Mouse (Mus musculus): Measurements from ENCODE around the gene Gps2. TPM values are rescaled to one million over a fixed set of nuclear protein-coding genes. Genes with fewer than 3 reads are reported as not detected.
"Not testable (repeated sequence)": the region's sequence is repeated elsewhere in the genome, so short reads cannot be mapped to it uniquely, and the experiment has no call there.

Gene Gps2
- polyA plus RNA-seq, 1 experiment from 2014 or later, result 99.1 TPM

- Histone ChIP-seq H3K9ac (peak overlapping the region; percentile 90), H3K36me3 (replicated peaks) (peaks cover 89% of the 10 kb centered on the region), H3K4me1 (peaks cover 32% of the 10 kb centered on the region), H3K4me3 (replicated peaks) (peak overlapping the region; percentile 89), H3K9me3 (no peaks in the 10 kb centered on the region), H3K27me3 (no peaks in the 10 kb centered on the region), H3K27ac (peak overlapping the region; percentile 90), H3K4me2 (peak overlapping the region; percentile 100)
- WGBS, result 81% methylated on average over 15 of the region's 15 CpGs
- peak; percentile 21 for ATAC-seq (ENCODE audit: low FRiP score)
Observed at GRCm38 (mm10) chr11:69912716-69913530, 765 bp upstream of the Gps2 start.

- ATAC-seq (ENCODE audit: low FRiP score), result no peak
- Histone ChIP-seq H3K4me1 (peaks cover 41% of the 10 kb centered on the region), H3K9ac (peak overlapping the region; percentile 90), H3K27me3 (no peaks in the 10 kb centered on the region), H3K4me2 (peak overlapping the region; percentile 100), H3K27ac (peak overlapping the region; percentile 90), H3K4me3 (replicated peaks) (peak overlapping the region; percentile 89), H3K36me3 (replicated peaks) (peaks cover 89% of the 10 kb centered on the region), H3K9me3 (no peaks in the 10 kb centered on the region)
- 2% methylated on average over 17 of the region's 17 CpGs for WGBS
Observed at GRCm38 (mm10) chr11:69914372-69914764, 680 bp downstream of the Gps2 start.

- Histone ChIP-seq H3K4me1 (peaks cover 46% of the 10 kb centered on the region), H3K9ac (peak overlapping the region; percentile 90), H3K9me3 (no peaks in the 10 kb centered on the region), H3K27ac (no peak overlapping the region), H3K4me2 (peak overlapping the region; percentile 100), H3K27me3 (no peaks in the 10 kb centered on the region), H3K36me3 (replicated peaks) (peaks cover 83% of the 10 kb centered on the region), H3K4me3 (replicated peaks) (peak overlapping the region; percentile 89)
- WGBS, result 42% methylated on average over 9 of the region's 9 CpGs
- no peak for ATAC-seq (ENCODE audit: low FRiP score)
Observed at GRCm38 (mm10) chr11:69914917-69915430, 1.3 kb downstream of the Gps2 start.

- H3K4me2 ChIP-seq, result peak overlapping the region; percentile 100
- 76% methylated on average over 5 of the region's 5 CpGs for WGBS
- ATAC-seq (ENCODE audit: low FRiP score), result no peak
- H3K27ac ChIP-seq, result no peak overlapping the region
- H3K36me3 ChIP-seq (replicated peaks), result peaks cover 73% of the 10 kb centered on the region
- H3K9ac ChIP-seq, result no peak overlapping the region
- H3K4me1 ChIP-seq, result peaks cover 46% of the 10 kb centered on the region
- H3K4me3 ChIP-seq (replicated peaks), result peak overlapping the region; percentile 15; the same call in 1 of the 2 replicates
- no peaks in the 10 kb centered on the region for H3K27me3 ChIP-seq
- H3K9me3 ChIP-seq, result no peaks in the 10 kb centered on the region
Observed at GRCm38 (mm10) chr11:69915667-69916627, 2.3 kb downstream of the Gps2 start.

- H3K4me3 ChIP-seq (replicated peaks); H3K9me3 ChIP-seq; H3K27ac ChIP-seq; H3K27me3 ChIP-seq; ATAC-seq (ENCODE audit: low FRiP score); H3K4me2 ChIP-seq: not testable (repeated sequence)
- H3K36me3 ChIP-seq (replicated peaks), result peaks cover 64% of the 10 kb centered on the region
- peak overlapping the region; percentile 3; the same call in 1 of the 2 replicates for H3K9ac ChIP-seq
- H3K4me1 ChIP-seq, result peaks cover 46% of the 10 kb centered on the region
- 65% methylated on average over 7 of the region's 7 CpGs for WGBS
Observed at GRCm38 (mm10) chr11:69916652-69917378, 3.1 kb downstream of the Gps2 start.

GRCm38 (mm10) chr11:69917379-69917948 is 3.8 kb downstream of the Gps2 start:
- H3K27me3 ChIP-seq, result no peaks in the 10 kb centered on the region
- WGBS, result 85% methylated on average over 8 of the region's 8 CpGs
- no peak for ATAC-seq (ENCODE audit: low FRiP score)
- peak overlapping the region; percentile 3; the same call in 1 of the 2 replicates for H3K9ac ChIP-seq
- peaks cover 49% of the 10 kb centered on the region for H3K4me1 ChIP-seq
- H3K4me2 ChIP-seq, result no peak overlapping the region
- no peak overlapping the region for H3K27ac ChIP-seq
- peaks cover 58% of the 10 kb centered on the region for H3K36me3 ChIP-seq (replicated peaks)
- H3K9me3 ChIP-seq, result no peaks in the 10 kb centered on the region
- no peak overlapping the region for H3K4me3 ChIP-seq (replicated peaks)

- Histone ChIP-seq H3K27me3 (no peaks in the 10 kb centered on the region), H3K27ac (no peak overlapping the region), H3K4me1 (peaks cover 45% of the 10 kb centered on the region), H3K9ac (no peak overlapping the region), H3K36me3 (replicated peaks) (peaks cover 51% of the 10 kb centered on the region), H3K4me2 (no peak overlapping the region), H3K9me3 (no peaks in the 10 kb centered on the region), H3K4me3 (replicated peaks) (no peak overlapping the region)
- no peak for ATAC-seq (ENCODE audit: low FRiP score)
- 89% methylated on average over 5 of the region's 5 CpGs for WGBS
Observed at GRCm38 (mm10) chr11:69918118-69918517, 4.4 kb downstream of the Gps2 start.

- ATAC-seq (ENCODE audit: low FRiP score), result no peak
- Histone ChIP-seq H3K9ac (peak overlapping the region; percentile 99; the same call in 1 of the 2 replicates), H3K4me1 (peaks cover 40% of the 10 kb centered on the region)
Observed at GRCm38 (mm10) chr11:69919053-69919452, 5.4 kb downstream of the Gps2 start.

GRCm38 (mm10) chr11:69919661-69920265 is 6.1 kb downstream of the Gps2 start:
- Histone ChIP-seq H3K9ac (peak overlapping the region; percentile 99), H3K27ac (peak overlapping the region; percentile 94), H3K4me1 (peaks cover 34% of the 10 kb centered on the region), H3K4me2 (peak overlapping the region; percentile 92), H3K36me3 (replicated peaks) (peaks cover 46% of the 10 kb centered on the region), H3K4me3 (replicated peaks) (peak overlapping the region; percentile 100), H3K9me3 (no peaks in the 10 kb centered on the region), H3K27me3 (no peaks in the 10 kb centered on the region)
- under 1% methylated on average over 17 of the region's 17 CpGs for WGBS
- no peak for ATAC-seq (ENCODE audit: low FRiP score)

More at GRCm38 (mm10) chr11:69919053-69919452, 5.4 kb downstream of the Gps2 start:
- peak overlapping the region; percentile 92 for H3K4me2 ChIP-seq
- no peaks in the 10 kb centered on the region for H3K9me3 ChIP-seq
- peaks cover 47% of the 10 kb centered on the region for H3K36me3 ChIP-seq (replicated peaks)
- peak overlapping the region; percentile 100 for H3K4me3 ChIP-seq (replicated peaks)
- WGBS, result 83% methylated on average over 9 of the region's 9 CpGs
- no peaks in the 10 kb centered on the region for H3K27me3 ChIP-seq
- no peak overlapping the region for H3K27ac ChIP-seq

GRCm38 (mm10) chr11:69920266-69921031 is 6.8 kb downstream of the Gps2 start:
- peaks cover 27% of the 10 kb centered on the region for H3K4me1 ChIP-seq
- H3K27me3 ChIP-seq, result no peaks in the 10 kb centered on the region

More at GRCm38 (mm10) chr11:69920266-69921031, 6.8 kb downstream of the Gps2 start:
- peak overlapping the region; percentile 99 for H3K9ac ChIP-seq
- peak overlapping the region; percentile 100 for H3K4me3 ChIP-seq (replicated peaks)
- WGBS, result 0% methylated on average over 61 of the region's 65 CpGs
- no peaks in the 10 kb centered on the region for H3K9me3 ChIP-seq
- peak overlapping the region; percentile 94 for H3K27ac ChIP-seq
- ATAC-seq (ENCODE audit: low FRiP score), result peak; percentile 45
- peaks cover 40% of the 10 kb centered on the region for H3K36me3 ChIP-seq (replicated peaks)
- H3K4me2 ChIP-seq, result peak overlapping the region; percentile 92
